Mouse (Mus musculus): ENCODE measurements around the gene Anks1b. TPM values are rescaled to one million over a fixed set of nuclear protein-coding genes. Genes with fewer than 3 reads are reported as not detected.

Gene Anks1b
- total and polyA plus RNA-seq, 3 experiments = not detected

DNA sequence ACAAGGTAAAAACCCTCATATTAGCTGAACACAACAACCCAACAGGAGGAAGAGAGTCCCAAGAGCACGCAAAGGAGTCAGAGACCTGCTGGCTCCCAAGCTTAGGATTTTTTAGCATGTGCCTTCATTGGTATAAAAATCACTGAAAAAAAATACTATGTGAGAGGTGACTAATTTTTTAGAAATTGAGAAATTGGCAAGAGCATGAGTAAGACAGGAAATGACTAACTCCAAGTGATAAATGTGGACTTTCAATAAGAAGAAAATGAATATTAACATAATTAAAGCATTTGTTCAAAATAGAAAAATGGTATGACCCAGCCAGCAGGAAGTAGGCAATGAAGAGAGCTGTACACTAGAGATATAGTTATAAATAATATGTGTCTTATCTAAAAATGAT lies 271.1 kb downstream of the Anks1b start:
- Histone ChIP-seq H3K9me3 (replicated peaks; ENCODE audit: insufficient read depth, low read length) (no peaks in the 10 kb centered on the region), H3K4me1 (ENCODE audit: control insufficient read depth in 1 of 2, insufficient read depth in 2 of 2, low read length in 2 of 2) (no peaks in the 10 kb centered on the region), H3K4me3 (ENCODE audit: control insufficient read depth in 1 of 2, insufficient read depth in 1 of 2, low read depth in 2 of 2, low read length in 2 of 2) (no peak overlapping the region), H3K36me3 (ENCODE audit: control insufficient read depth in 1 of 2, insufficient read depth in 2 of 2, low read length in 2 of 2) (no peaks in the 10 kb centered on the region), H3K79me2 (ENCODE audit: control insufficient read depth, insufficient read depth, low read length, poor library complexity) (no peaks in the 10 kb centered on the region), H3K27ac (ENCODE audit: control insufficient read depth, low read depth, low read length) (no peak overlapping the region), H3K27me3 (ENCODE audit: control insufficient read depth in 1 of 2, insufficient read depth in 2 of 2, low read length in 2 of 2) (no peaks in the 10 kb centered on the region), H3K9ac (ENCODE audit: control insufficient read depth, low read depth, low read length, poor library complexity, severe bottlenecking) (no peak overlapping the region)
- no peak for TF ChIP-seq CHD1 (IDR thresholded peaks at IDR 0.05; ENCODE audit: low read depth, low read length)
- no peak for DNase-seq (ENCODE audit: low read depth, low spot score)

DNA sequence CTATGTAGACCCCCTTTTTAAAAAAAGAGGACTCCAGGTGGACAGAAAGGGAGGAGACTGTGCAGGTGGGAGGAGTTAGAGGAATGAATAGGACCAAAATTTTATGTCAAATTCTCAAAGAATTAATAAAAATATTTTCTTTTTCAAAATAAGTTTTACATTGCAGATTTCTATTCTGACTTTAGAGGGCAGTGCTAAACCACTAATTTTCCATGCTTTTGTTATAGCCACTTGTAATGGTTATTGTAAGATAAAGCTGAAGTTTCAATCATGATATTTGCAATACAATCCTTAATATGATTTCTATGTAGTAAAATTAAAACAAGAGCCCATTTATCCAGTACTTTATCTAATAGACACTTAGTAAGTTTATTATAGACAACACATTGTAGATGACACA lies 278.2 kb downstream of the Anks1b start:
- no peak overlapping the region for H3K27ac ChIP-seq (ENCODE audit: control insufficient read depth, low read depth, low read length)
- DNase-seq (ENCODE audit: low read depth, low spot score) = no peak
- H3K27me3 ChIP-seq (ENCODE audit: control insufficient read depth in 1 of 2, insufficient read depth in 2 of 2, low read length in 2 of 2) = no peaks in the 10 kb centered on the region
- no peaks in the 10 kb centered on the region for H3K79me2 ChIP-seq (ENCODE audit: control insufficient read depth, insufficient read depth, low read length, poor library complexity)
- H3K36me3 ChIP-seq (ENCODE audit: control insufficient read depth in 1 of 2, insufficient read depth in 2 of 2, low read length in 2 of 2) = no peaks in the 10 kb centered on the region
- no peak overlapping the region for H3K4me3 ChIP-seq (ENCODE audit: control insufficient read depth in 1 of 2, insufficient read depth in 1 of 2, low read depth in 2 of 2, low read length in 2 of 2)
- TF ChIP-seq KAT2A (conservative IDR thresholded peaks at IDR 0.05; ENCODE audit: low read depth, low read length) = no peak
- no peak for TF ChIP-seq MYB (IDR thresholded peaks at IDR 0.05; ENCODE audit: low read depth, low read length)
- no peak for TF ChIP-seq MAZ (IDR thresholded peaks at IDR 0.05; ENCODE audit: low read depth, low read length)
- no peak for TF ChIP-seq HCFC1 (IDR thresholded peaks at IDR 0.05; ENCODE audit: low read depth, low read length)
- no peak for TF ChIP-seq RCOR1 (IDR thresholded peaks at IDR 0.05; ENCODE audit: low read depth, low read length)
- no peak for TF ChIP-seq E2F4 (IDR thresholded peaks at IDR 0.05; ENCODE audit: borderline replicate concordance, low read depth, low read length)
- TF ChIP-seq GABPA (IDR thresholded peaks at IDR 0.05; ENCODE audit: low read depth, low read length) = no peak
- no peak for TF ChIP-seq UBTF (IDR thresholded peaks at IDR 0.05; ENCODE audit: borderline replicate concordance, insufficient read depth, low read depth, low read length)
- no peak for TF ChIP-seq POLR2AphosphoS5 (IDR thresholded peaks at IDR 0.05; ENCODE audit: borderline replicate concordance, low read depth, low read length)
- H3K9me3 ChIP-seq (replicated peaks; ENCODE audit: insufficient read depth, low read length) = no peaks in the 10 kb centered on the region
- H3K4me1 ChIP-seq (ENCODE audit: control insufficient read depth in 1 of 2, insufficient read depth in 2 of 2, low read length in 2 of 2) = no peaks in the 10 kb centered on the region
- H3K9ac ChIP-seq (ENCODE audit: control insufficient read depth, low read depth, low read length, poor library complexity, severe bottlenecking) = no peak overlapping the region

DNA sequence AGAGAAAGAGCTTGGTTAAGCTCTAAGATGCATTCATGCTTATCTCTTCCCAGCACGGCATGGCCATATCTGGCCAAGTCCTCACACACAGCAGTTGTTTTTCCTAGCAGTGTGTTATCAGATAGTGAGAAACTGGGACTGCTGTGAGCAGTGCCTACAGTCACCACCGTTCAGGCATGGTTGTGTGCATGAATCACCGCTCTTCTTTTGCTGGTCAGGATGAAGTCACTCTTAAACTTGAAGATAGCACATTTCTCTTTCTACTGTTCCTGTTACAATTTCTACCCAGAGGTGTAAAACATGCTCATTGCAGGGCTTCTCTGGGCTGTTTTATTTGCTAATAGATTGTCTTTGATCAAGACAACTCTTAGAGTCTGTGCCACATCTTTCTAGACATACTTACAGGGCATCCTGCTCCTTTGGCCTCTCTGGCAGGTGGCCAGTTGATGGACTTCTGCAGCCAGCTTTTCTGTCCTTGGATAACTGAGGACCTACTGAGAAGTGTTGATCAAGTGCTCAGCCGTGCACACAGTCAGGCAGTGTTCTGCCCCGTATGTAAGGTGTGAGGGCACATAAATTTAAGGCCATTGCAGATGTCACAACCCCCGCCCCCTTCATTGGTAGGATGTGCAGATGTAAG lies 296.8 kb downstream of the Anks1b start:
- Histone ChIP-seq H3K79me2 (ENCODE audit: control insufficient read depth, insufficient read depth, low read length, poor library complexity) (no peaks in the 10 kb centered on the region), H3K27me3 (ENCODE audit: control insufficient read depth in 1 of 2, insufficient read depth in 2 of 2, low read length in 2 of 2) (no peaks in the 10 kb centered on the region), H3K9me3 (replicated peaks; ENCODE audit: insufficient read depth, low read length) (no peaks in the 10 kb centered on the region), H3K36me3 (ENCODE audit: control insufficient read depth in 1 of 2, insufficient read depth in 2 of 2, low read length in 2 of 2) (no peaks in the 10 kb centered on the region), H3K4me3 (ENCODE audit: control insufficient read depth in 1 of 2, insufficient read depth in 1 of 2, low read depth in 2 of 2, low read length in 2 of 2) (no peak overlapping the region), H3K4me1 (ENCODE audit: control insufficient read depth in 1 of 2, insufficient read depth in 2 of 2, low read length in 2 of 2) (no peaks in the 10 kb centered on the region), H3K27ac (ENCODE audit: control insufficient read depth, low read depth, low read length) (no peak overlapping the region), H3K9ac (ENCODE audit: control insufficient read depth, low read depth, low read length, poor library complexity, severe bottlenecking) (no peak overlapping the region)
- no peak for DNase-seq (ENCODE audit: low read depth, low spot score)
- TF ChIP-seq MAZ (IDR thresholded peaks at IDR 0.05; ENCODE audit: low read depth, low read length) = no peak
- TF ChIP-seq CTCF (IDR thresholded peaks at IDR 0.05 in 2 of 3, conservative IDR thresholded peaks at IDR 0.05 in 1 of 3; ENCODE audit: control insufficient read depth in 1 of 3, insufficient read depth in 1 of 3, low read depth in 2 of 3, low read length in 3 of 3, poor library complexity in 1 of 3, severe bottlenecking in 1 of 3) = no peak
- TF ChIP-seq RCOR1 (IDR thresholded peaks at IDR 0.05; ENCODE audit: low read depth, low read length) = no peak
